Mouse (Mus musculus) embryonic facial prominence, embryonic 13.5 days (tissue): ENCODE results near the gene Bub1b. TPM values are rescaled to one million over a fixed set of nuclear protein-coding genes. Genes with fewer than 3 reads are reported as not detected.
A peak's percentile ranks its signal among the peaks of the same experiment; 100 is the strongest.

Experiments
- ATAC-seq: fragments of 200-750 bp; cut with Nextera tagmentation; 2 replicates; pipeline ENCODE4 v1.8.0; 2017; ENCODE audit warnings: low read depth; ENCODE audit not compliant: insufficient number of reproducible peaks, insufficient read depth, low FRiP score, low TSS enrichment
- H3K27ac ChIP-seq: fragments of 300-500 bp; sonication (generic); 2 replicates; pipeline ENCODE4 v1.5.1; 2015; ENCODE audit warnings: moderate library complexity, mild to moderate bottlenecking, inconsistent platforms
- H3K27me3 ChIP-seq: fragments of 300-500 bp; sonication (generic); 2 replicates; pipeline ENCODE4 v1.6.1; 2015; ENCODE audit warnings: mild to moderate bottlenecking, inconsistent platforms
- H3K36me3 ChIP-seq: fragments of 300-500 bp; sonication (generic); 2 replicates; pipeline ENCODE4 v1.6.1; 2015; ENCODE audit warnings: mild to moderate bottlenecking, inconsistent platforms
- H3K4me1 ChIP-seq: fragments of 300-500 bp; sonication (generic); 2 replicates; pipeline ENCODE4 v1.6.1; 2015; ENCODE audit warnings: inconsistent platforms
- H3K4me2 ChIP-seq: fragments of 300-500 bp; sonication (generic); 2 replicates; pipeline ENCODE4 v1.6.1; 2015; ENCODE audit warnings: moderate library complexity, mild to moderate bottlenecking, inconsistent platforms
- H3K4me3 ChIP-seq: fragments of 300-500 bp; sonication (generic); 2 replicates; pipeline ENCODE4 v1.5.1; 2015; ENCODE audit warnings: mild to moderate bottlenecking, inconsistent platforms
- H3K9ac ChIP-seq: fragments of 300-500 bp; sonication (generic); 2 replicates; pipeline ENCODE4 v1.6.1; 2015; ENCODE audit warnings: mild to moderate bottlenecking, inconsistent platforms
- H3K9me3 ChIP-seq: fragments of 300-500 bp; sonication (generic); 2 replicates; pipeline ENCODE4 v1.6.1; 2016; ENCODE audit warnings: inconsistent platforms
- WGBS: fragments of 180-500 bp; shearing (Covaris S2); methylation state at CpG from one replicate; pipeline ENCODE4 v1.1.7; 2015; ENCODE audit warnings: mixed read lengths; 5-methylcytosine and 5-hydroxymethylcytosine counted together
- polyA plus RNA-seq: library from polyadenylated mRNA; unstranded; fragments of >200 nt; fragmentation: Nextera tagmentation; extraction: Ambion mirVana; gene quantifications from 2 replicates; pipeline ENCODE4 v1.2.1, GENCODE M21; 2015

Bub1b gene
- polyA plus RNA-seq, 1 experiment from 2014 or later = 79.2 TPM

GRCm38 (mm10) chr2:118572183-118572836, 25.7 kb upstream of the Bub1b start:
- ATAC-seq = no peak
- H3K4me1 ChIP-seq = 0 out of 2 replicates have a peak, but pooled peaks cover 3% of the 10 kb centered on the region
- H3K27me3 ChIP-seq = no peaks in the 10 kb centered on the region
- H3K4me2 ChIP-seq = no peak overlapping the region
- no peak overlapping the region for H3K4me3 ChIP-seq
- WGBS = 75% methylated on average over 7 of the region's 9 CpGs
- H3K9ac ChIP-seq = no peak overlapping the region
- H3K27ac ChIP-seq = no peak overlapping the region
- H3K9me3 ChIP-seq = no peaks in the 10 kb centered on the region
- no peaks in the 10 kb centered on the region for H3K36me3 ChIP-seq

DNA sequence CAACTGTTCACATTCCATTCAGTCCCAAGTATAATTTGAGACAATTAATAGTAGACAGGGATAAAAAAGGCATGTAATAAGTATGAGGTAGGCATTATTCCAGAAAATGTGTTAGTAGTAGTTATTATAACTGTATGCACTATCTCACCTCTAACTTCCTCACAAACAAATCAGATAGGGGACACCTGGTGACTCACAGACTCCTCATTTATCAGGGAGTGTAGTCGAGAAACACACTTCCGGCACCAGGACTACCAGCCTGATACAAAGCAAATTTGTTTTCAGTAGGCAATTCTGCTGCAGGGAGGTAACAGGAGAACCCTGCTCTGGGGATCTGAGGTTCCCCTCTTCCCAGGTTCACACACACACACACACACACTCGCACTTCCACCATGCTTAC, 24.9 kb upstream of the Bub1b start:
- H3K4me1 ChIP-seq = 0 out of 2 replicates have a peak, but pooled peaks cover 3% of the 10 kb centered on the region
- no peak overlapping the region for H3K4me3 ChIP-seq
- H3K9ac ChIP-seq = no peak overlapping the region
- no peaks in the 10 kb centered on the region for H3K9me3 ChIP-seq
- 75% methylated on average over 3 of the region's 3 CpGs for WGBS
- ATAC-seq = no peak
- no peaks in the 10 kb centered on the region for H3K36me3 ChIP-seq
- H3K27me3 ChIP-seq = no peaks in the 10 kb centered on the region
- H3K4me2 ChIP-seq = no peak overlapping the region
- no peak overlapping the region for H3K27ac ChIP-seq

DNA sequence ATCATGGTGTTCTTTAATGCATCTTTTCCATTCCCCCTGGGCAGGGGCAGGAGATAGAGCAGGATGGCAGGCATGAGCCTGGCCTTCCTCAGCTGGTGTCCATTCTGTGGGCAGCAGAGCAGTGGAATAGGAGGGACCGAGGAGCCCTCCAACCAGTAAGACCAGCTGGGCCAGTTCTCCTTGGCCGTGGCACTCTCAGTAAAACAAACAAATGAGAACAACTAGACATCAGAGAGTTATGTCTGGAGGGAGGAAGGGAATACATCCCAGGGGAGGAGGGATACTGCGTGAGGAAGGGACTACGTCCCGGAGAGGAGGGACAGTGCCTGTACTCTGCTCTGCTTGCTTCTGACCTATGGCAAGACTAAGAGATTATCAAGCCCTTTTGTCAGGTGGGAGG, 12.0 kb upstream of the Bub1b start:
- no peak overlapping the region for H3K4me3 ChIP-seq
- WGBS = 60% methylated on average over 5 of the region's 5 CpGs
- no peak overlapping the region for H3K27ac ChIP-seq
- no peaks in the 10 kb centered on the region for H3K36me3 ChIP-seq
- H3K4me2 ChIP-seq = no peak overlapping the region
- no peak overlapping the region for H3K9ac ChIP-seq
- H3K27me3 ChIP-seq = no peaks in the 10 kb centered on the region
- H3K9me3 ChIP-seq = no peaks in the 10 kb centered on the region
- ATAC-seq = no peak
- no peaks in the 10 kb centered on the region for H3K4me1 ChIP-seq

GRCm38 (mm10) chr2:118587686-118588085, 10.3 kb upstream of the Bub1b start:
- Histone ChIP-seq H3K27me3 (no peaks in the 10 kb centered on the region), H3K9me3 (no peaks in the 10 kb centered on the region), H3K4me1 (no peaks in the 10 kb centered on the region), H3K36me3 (no peaks in the 10 kb centered on the region), H3K9ac (no peak overlapping the region), H3K4me3 (no peak overlapping the region), H3K4me2 (no peak overlapping the region), H3K27ac (no peak overlapping the region)
- 58% methylated on average over 3 of the region's 3 CpGs for WGBS
- no peak for ATAC-seq

- H3K36me3 ChIP-seq = no peaks in the 10 kb centered on the region
- H3K4me1 ChIP-seq = no peaks in the 10 kb centered on the region
- no peak overlapping the region for H3K4me3 ChIP-seq
- 87% methylated on average over 4 of the region's 4 CpGs for WGBS
- H3K27me3 ChIP-seq = no peaks in the 10 kb centered on the region
- ATAC-seq = no peak
- H3K4me2 ChIP-seq = no peak overlapping the region
- no peak overlapping the region for H3K9ac ChIP-seq
- no peaks in the 10 kb centered on the region for H3K9me3 ChIP-seq
- H3K27ac ChIP-seq = no peak overlapping the region
Measured at GRCm38 (mm10) chr2:118591083-118591482, 6.9 kb upstream of the Bub1b start.

GRCm38 (mm10) chr2:118599087-118599486, 1.1 kb downstream of the Bub1b start:
- no peaks in the 10 kb centered on the region for H3K9me3 ChIP-seq
- WGBS = 31% methylated on average over 5 of the region's 5 CpGs
- peak overlapping the region; percentile 71 for H3K4me3 ChIP-seq
- peaks cover 34% of the 10 kb centered on the region for H3K36me3 ChIP-seq
- peak overlapping the region; percentile 77 for H3K4me2 ChIP-seq
- H3K9ac ChIP-seq = peak overlapping the region; percentile 75
- peaks cover 28% of the 10 kb centered on the region for H3K4me1 ChIP-seq
- H3K27me3 ChIP-seq = no peaks in the 10 kb centered on the region
- H3K27ac ChIP-seq = no peak overlapping the region
- ATAC-seq = no peak

- Histone ChIP-seq H3K9ac (no peak overlapping the region), H3K9me3 (no peaks in the 10 kb centered on the region), H3K27ac (no peak overlapping the region), H3K4me2 (no peak overlapping the region), H3K36me3 (peaks cover 60% of the 10 kb centered on the region), H3K4me3 (no peak overlapping the region), H3K27me3 (no peaks in the 10 kb centered on the region), H3K4me1 (peaks cover 28% of the 10 kb centered on the region)
- WGBS = 93% methylated on average over 18 of the region's 18 CpGs
- ATAC-seq = no peak
Measured at GRCm38 (mm10) chr2:118601599-118602263, 3.7 kb downstream of the Bub1b start.

GRCm38 (mm10) chr2:118604091-118604490, 6.1 kb downstream of the Bub1b start:
- no peaks in the 10 kb centered on the region for H3K27me3 ChIP-seq
- no peak overlapping the region for H3K27ac ChIP-seq
- no peaks in the 10 kb centered on the region for H3K9me3 ChIP-seq
- 93% methylated on average over 6 of the region's 6 CpGs for WGBS
- H3K4me3 ChIP-seq = no peak overlapping the region
- H3K9ac ChIP-seq = no peak overlapping the region
- H3K4me2 ChIP-seq = no peak overlapping the region
- H3K4me1 ChIP-seq = peaks cover 18% of the 10 kb centered on the region
- no peak for ATAC-seq
- peaks cover 82% of the 10 kb centered on the region for H3K36me3 ChIP-seq

- no peak overlapping the region for H3K4me3 ChIP-seq
- H3K36me3 ChIP-seq = peaks cover 84% of the 10 kb centered on the region
- no peaks in the 10 kb centered on the region for H3K9me3 ChIP-seq
- no peak overlapping the region for H3K9ac ChIP-seq
- 80% methylated on average over 2 of the region's 2 CpGs for WGBS
- no peak for ATAC-seq
- H3K27ac ChIP-seq = no peak overlapping the region
- H3K4me1 ChIP-seq = peaks cover 1% of the 10 kb centered on the region; the same call in 1 of the 2 replicates
- no peaks in the 10 kb centered on the region for H3K27me3 ChIP-seq
- H3K4me2 ChIP-seq = no peak overlapping the region
Measured at GRCm38 (mm10) chr2:118606032-118606431, 8.0 kb downstream of the Bub1b start.

DNA sequence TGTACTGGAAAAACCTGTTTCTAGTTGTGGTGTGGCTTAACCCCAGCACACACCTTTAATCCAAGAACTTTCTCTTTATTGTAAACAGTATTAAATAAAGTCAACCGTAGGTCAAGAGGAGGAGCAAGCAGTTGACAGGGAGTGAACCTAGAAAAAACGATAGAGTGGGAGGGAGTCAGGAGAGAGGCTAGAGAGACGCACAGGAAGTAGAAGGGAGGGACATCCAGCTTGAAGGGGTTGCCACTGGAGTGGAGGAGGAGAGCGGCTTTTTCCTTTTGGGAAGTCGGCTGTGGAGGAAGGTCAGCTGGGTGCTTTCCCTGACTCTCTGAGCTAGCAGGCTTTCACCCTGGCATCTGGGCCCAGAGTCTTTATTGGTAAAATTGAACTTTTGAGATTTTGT, 9.0 kb downstream of the Bub1b start:
- 74% methylated on average over 5 of the region's 5 CpGs for WGBS
- Histone ChIP-seq H3K27ac (no peak overlapping the region), H3K9me3 (no peaks in the 10 kb centered on the region), H3K36me3 (peaks cover 84% of the 10 kb centered on the region), H3K4me3 (no peak overlapping the region), H3K4me1 (no peaks in the 10 kb centered on the region), H3K27me3 (no peaks in the 10 kb centered on the region), H3K9ac (no peak overlapping the region), H3K4me2 (no peak overlapping the region)
- no peak for ATAC-seq

DNA sequence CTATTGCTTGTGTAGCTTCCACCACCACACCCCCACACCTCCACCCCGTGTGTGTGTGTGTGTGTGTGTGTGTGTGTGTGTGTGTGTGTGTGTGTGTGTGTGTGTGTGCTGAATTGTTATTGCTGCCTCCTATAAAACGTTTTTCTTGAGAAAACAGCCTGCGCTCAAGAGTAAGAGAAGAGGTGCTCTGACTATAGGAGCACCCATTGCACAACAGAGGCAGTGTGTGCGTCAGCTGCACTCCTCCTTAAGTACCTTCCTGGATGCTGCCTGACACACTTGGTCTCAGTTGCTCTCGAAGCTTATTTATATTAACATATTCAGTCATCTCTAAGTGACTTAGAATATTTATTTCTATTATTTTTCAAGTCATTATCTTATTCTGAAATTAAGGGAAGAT, 20.0 kb downstream of the Bub1b start:
- H3K4me1 ChIP-seq = no peaks in the 10 kb centered on the region
- H3K4me2 ChIP-seq = no peak overlapping the region
- H3K36me3 ChIP-seq = peaks cover 90% of the 10 kb centered on the region
- 86% methylated on average over 4 of the region's 5 CpGs for WGBS
- H3K4me3 ChIP-seq = no peak overlapping the region
- H3K9ac ChIP-seq = no peak overlapping the region
- no peak overlapping the region for H3K27ac ChIP-seq
- H3K27me3 ChIP-seq = no peaks in the 10 kb centered on the region
- no peak for ATAC-seq
- no peaks in the 10 kb centered on the region for H3K9me3 ChIP-seq

- no peaks in the 10 kb centered on the region for H3K9me3 ChIP-seq
- H3K27me3 ChIP-seq = no peaks in the 10 kb centered on the region
- H3K9ac ChIP-seq = no peak overlapping the region
- no peaks in the 10 kb centered on the region for H3K4me1 ChIP-seq
- no peak for ATAC-seq
- H3K36me3 ChIP-seq = peaks cover 85% of the 10 kb centered on the region
- H3K4me2 ChIP-seq = no peak overlapping the region
- no peak overlapping the region for H3K4me3 ChIP-seq
- no peak overlapping the region for H3K27ac ChIP-seq
- 72% methylated on average over 2 of the region's 2 CpGs for WGBS
Measured at GRCm38 (mm10) chr2:118620101-118620500, 22.1 kb downstream of the Bub1b start.
